Mouse (Mus musculus) embryo, embryonic 9.5 days (tissue): ENCODE results near the gene Olfr180.

Source experiments
- DNase-seq: peaks from one replicate; pipeline ENCODE4 v3.0.0-alpha.2; 2017; ENCODE audit errors: extremely low spot score

The Olfr180 gene

DNA sequence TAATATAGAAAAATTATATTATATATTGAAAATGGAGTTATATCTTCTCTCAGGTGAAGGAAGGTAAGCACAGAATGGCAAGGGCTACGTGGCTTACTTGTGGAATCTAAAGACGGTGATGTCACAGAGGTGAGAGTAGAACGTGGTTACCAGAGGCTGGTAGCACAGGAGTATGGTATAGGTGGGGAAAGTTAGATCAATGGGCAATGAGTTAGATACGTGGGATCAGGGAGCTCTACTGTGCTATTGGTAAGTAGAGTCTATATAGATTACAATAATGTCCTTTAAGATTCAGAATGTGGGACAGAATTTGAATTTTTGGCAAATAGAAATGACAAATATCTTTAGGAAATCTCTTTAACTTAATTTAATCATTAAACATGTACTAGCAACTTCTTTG, at the start of gene Olfr180:
Gene Olfr180, minus strand, starts transcription at position 101 of the 400 bp plus-strand sequence.
- DNase-seq, result no peak

DNA sequence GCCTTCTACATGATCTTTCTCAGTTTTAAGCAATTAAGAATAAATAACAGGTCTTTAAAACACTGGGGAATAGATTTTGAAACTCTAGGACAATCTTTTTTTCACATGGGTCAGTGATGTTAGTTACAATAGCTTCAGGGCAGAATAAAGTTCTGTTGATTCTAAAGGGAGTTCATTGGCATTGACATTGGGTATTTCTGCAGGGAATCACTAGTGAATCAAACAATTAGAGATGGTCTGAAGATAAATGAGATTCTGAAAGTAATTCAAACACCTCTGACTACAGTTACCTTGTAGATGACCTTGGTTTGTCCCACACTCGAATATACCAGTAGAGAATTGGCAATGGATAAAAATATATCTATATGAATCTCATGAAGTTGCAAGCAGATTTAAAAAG, 537 bp downstream of the Olfr180 start, which contains the start of gene Olfr181:
Gene Olfr181, minus strand, starts transcription at position 101 of the 400 bp plus-strand sequence.
- DNase-seq, result no peak

DNA sequence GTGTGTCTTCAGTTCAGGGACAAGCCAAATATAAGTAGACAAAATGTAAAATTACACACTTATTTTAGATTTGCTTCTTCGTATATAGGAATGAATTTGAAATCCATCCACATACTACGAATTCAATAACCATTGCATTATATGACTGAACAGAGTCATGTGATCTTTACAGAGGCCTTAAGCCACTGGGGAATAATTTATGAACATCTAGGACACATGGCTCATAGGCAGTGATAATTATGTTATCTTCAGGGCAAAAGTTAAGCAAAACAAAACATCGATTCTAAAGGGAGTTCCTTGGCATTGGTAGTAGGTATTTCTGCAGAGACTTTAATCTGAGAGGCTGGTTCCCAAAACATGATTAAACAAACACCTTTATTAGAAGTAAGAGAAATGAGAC, 37.2 kb downstream of the Olfr180 start, which contains the start of gene Olfr178:
Gene Olfr178, minus strand, starts transcription at position 101 of the 400 bp plus-strand sequence.
- DNase-seq, result no peak

DNA sequence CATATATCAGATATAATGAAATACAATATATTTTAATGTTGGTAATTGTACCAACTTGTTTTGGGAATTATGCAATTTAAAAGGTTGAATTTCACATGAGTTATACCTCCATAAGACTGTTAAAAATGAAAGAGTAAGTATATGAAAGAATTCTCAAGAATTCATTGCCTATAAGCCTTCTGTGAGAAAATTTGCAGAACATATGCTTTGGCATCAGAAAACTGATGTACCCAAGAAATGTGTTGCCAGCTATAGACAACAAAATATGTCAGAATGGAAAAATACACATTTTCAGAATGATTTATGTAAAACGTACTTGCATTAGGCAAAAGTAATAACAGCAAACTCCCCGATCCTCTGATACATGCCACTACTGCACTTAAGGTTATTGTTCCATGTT, 44.8 kb downstream of the Olfr180 start:
- no peak for DNase-seq

GRCm38 (mm10) chr16:58874668-58875067, 54.5 kb downstream of the Olfr180 start, which contains the start of gene Olfr177:
Gene Olfr177, minus strand, starts transcription at chr16:58874768.
- DNase-seq, result no peak
